Mouse (Mus musculus) neural tube, embryonic 12.5 days (tissue): ENCODE data around the gene Gm20388. TPM values are rescaled to one million over a fixed set of nuclear protein-coding genes. Genes with fewer than 3 reads are reported as not detected.

Experiments used
- ATAC-seq: fragments of 200-750 bp; cut with Nextera tagmentation; 2 replicates; pipeline ENCODE4 v1.8.0; 2017; ENCODE audit warnings: low read depth, mild to moderate bottlenecking, moderate TSS enrichment, moderate library complexity; ENCODE audit not compliant: low FRiP score
- H3K27ac ChIP-seq: fragments of 300-500 bp; sonication (generic); 2 replicates; pipeline ENCODE4 v1.5.1; 2016
- H3K27me3 ChIP-seq: fragments of 300-500 bp; sonication (generic); replicated peaks from 2 replicates; pipeline ENCODE4 v1.6.1; 2016; ENCODE audit warnings: mild to moderate bottlenecking
- H3K36me3 ChIP-seq: fragments of 300-500 bp; sonication (generic); 2 replicates; pipeline ENCODE4 v1.6.1; 2016; ENCODE audit warnings: mild to moderate bottlenecking
- H3K4me1 ChIP-seq: fragments of 300-500 bp; sonication (generic); 2 replicates; pipeline ENCODE4 v1.6.1; 2016
- H3K4me2 ChIP-seq: fragments of 300-500 bp; sonication (generic); replicated peaks from 2 replicates; pipeline ENCODE4 v1.6.1; 2016; ENCODE audit warnings: mild to moderate bottlenecking
- H3K4me3 ChIP-seq: fragments of 300-500 bp; sonication (generic); 2 replicates; pipeline ENCODE4 v1.5.1; 2016
- H3K9ac ChIP-seq: fragments of 300-500 bp; sonication (generic); 2 replicates; pipeline ENCODE4 v1.6.1; 2016; ENCODE audit warnings: mild to moderate bottlenecking
- H3K9me3 ChIP-seq: fragments of 300-500 bp; sonication (generic); 2 replicates; pipeline ENCODE4 v1.6.1; 2016; ENCODE audit warnings: mild to moderate bottlenecking
- WGBS: fragments of 180-500 bp; shearing (Covaris S2); methylation state at CpG from one replicate; pipeline ENCODE4 v1.1.7; 2016; 5-methylcytosine and 5-hydroxymethylcytosine counted together
- polyA plus RNA-seq: library from polyadenylated mRNA; unstranded; fragments of >200 nt; fragmentation: Nextera tagmentation; extraction: Ambion mirVana; gene quantifications from 2 replicates; pipeline ENCODE4 v1.2.1, GENCODE M21; 2016

Gm20388 gene
- polyA plus RNA-seq, 1 experiment from 2014 or later: not detected

DNA sequence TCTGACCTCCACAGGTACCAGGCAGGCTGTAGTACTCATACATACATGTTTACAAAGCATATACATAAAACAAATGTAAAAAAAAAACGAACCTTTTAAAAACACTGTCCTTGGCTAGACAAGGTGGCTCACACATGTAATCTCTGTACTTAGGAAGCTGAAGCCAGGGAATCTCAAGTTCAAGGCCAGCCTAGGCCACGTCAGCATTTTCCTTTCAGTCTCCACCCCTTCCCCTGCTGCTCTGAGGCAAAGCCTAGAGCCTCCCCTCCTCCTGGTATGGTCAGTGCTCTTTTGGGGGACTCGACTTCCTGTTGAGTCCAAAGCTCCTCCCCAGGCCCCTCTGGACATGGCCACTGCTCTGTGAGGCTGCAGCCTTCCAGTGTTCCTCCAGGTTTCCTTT, 3476.4 kb downstream of the Gm20388 start:
- no peaks in the 10 kb centered on the region for H3K27me3 ChIP-seq
- H3K4me1 ChIP-seq: no peaks in the 10 kb centered on the region
- no peaks in the 10 kb centered on the region for H3K9me3 ChIP-seq
- no peak for ATAC-seq
- no peak overlapping the region for H3K9ac ChIP-seq
- H3K4me3 ChIP-seq: no peak overlapping the region
- H3K27ac ChIP-seq: no peak overlapping the region
- no peak overlapping the region for H3K4me2 ChIP-seq
- 79% methylated on average over 3 of the region's 3 CpGs for WGBS
- peaks cover 100% of the 10 kb centered on the region for H3K36me3 ChIP-seq

DNA sequence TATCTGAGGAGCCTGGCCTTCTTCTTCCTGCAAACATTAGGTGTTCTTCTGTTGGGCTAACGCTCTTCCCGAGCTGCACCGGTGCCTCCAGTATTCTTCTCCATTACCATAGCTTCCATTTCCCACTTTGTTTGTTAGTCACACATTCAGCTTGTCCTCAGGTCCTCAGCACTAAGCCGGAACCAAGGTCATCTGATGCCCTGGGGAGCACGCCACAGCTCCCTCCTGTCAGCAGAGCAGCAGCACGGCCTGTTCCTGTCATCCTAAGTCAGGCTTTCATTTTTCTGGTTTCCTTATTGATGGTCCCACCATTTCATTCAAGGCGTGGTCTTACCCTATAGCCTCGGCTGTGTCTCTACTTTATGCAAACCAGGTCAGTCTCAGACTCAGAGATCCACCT, 3477.2 kb downstream of the Gm20388 start:
- 93% methylated on average over 8 of the region's 8 CpGs for WGBS
- Histone ChIP-seq H3K36me3 (peaks cover 100% of the 10 kb centered on the region), H3K4me2 (no peak overlapping the region), H3K9me3 (no peaks in the 10 kb centered on the region), H3K27me3 (no peaks in the 10 kb centered on the region), H3K4me1 (no peaks in the 10 kb centered on the region), H3K27ac (no peak overlapping the region), H3K9ac (no peak overlapping the region), H3K4me3 (no peak overlapping the region)
- no peak for ATAC-seq

DNA sequence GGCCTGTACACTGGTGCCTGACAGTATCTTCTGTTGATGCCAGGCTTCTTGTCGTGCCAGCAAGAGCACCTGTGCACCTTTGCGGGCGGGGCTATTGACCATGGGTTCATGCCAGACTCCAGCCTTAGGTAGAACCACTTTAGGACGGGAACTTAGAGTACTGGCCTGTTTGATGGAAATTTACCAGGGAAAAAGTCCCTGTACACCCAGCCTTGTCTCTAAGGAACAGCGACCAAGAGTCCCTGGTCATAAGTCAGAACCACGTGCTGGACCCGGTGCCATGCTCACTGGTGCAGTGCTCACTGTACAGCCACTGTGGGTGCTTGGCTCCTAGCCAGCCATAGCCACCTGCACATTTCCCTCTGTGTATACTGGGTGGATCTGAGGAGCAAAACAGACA, 3478.4 kb downstream of the Gm20388 start:
- no peaks in the 10 kb centered on the region for H3K9me3 ChIP-seq
- no peak for ATAC-seq
- no peak overlapping the region for H3K9ac ChIP-seq
- H3K4me2 ChIP-seq: no peak overlapping the region
- H3K27me3 ChIP-seq: no peaks in the 10 kb centered on the region
- no peak overlapping the region for H3K27ac ChIP-seq
- H3K4me3 ChIP-seq: no peak overlapping the region
- H3K36me3 ChIP-seq: peaks cover 100% of the 10 kb centered on the region
- no peaks in the 10 kb centered on the region for H3K4me1 ChIP-seq
- WGBS: 96% methylated on average over 7 of the region's 7 CpGs

DNA sequence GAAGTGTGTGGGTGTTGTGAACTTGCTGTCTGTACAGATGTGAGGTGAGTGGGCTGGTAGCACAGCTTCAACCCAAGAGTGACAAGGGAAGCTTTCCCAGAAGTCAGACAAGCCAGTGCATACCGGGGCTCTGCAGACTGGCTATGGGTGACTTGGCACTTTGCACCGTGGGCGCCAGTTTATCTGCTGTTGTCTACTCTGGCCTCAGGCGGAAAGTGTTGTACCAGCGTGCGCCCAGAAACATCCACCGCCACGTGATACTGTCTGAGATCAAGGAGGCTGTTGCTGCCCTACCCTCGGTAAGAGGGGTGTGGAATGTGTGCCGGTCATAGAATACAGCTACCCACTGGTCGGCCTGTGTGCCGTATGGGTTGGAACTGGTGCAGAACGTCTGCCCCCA, 3487.7 kb downstream of the Gm20388 start:
- H3K4me3 ChIP-seq: no peak overlapping the region
- H3K4me1 ChIP-seq: no peaks in the 10 kb centered on the region
- H3K9me3 ChIP-seq: no peaks in the 10 kb centered on the region
- no peaks in the 10 kb centered on the region for H3K27me3 ChIP-seq
- peaks cover 100% of the 10 kb centered on the region for H3K36me3 ChIP-seq
- no peak for ATAC-seq
- H3K27ac ChIP-seq: no peak overlapping the region
- H3K4me2 ChIP-seq: no peak overlapping the region
- WGBS: 95% methylated on average over 13 of the region's 13 CpGs
- no peak overlapping the region for H3K9ac ChIP-seq

DNA sequence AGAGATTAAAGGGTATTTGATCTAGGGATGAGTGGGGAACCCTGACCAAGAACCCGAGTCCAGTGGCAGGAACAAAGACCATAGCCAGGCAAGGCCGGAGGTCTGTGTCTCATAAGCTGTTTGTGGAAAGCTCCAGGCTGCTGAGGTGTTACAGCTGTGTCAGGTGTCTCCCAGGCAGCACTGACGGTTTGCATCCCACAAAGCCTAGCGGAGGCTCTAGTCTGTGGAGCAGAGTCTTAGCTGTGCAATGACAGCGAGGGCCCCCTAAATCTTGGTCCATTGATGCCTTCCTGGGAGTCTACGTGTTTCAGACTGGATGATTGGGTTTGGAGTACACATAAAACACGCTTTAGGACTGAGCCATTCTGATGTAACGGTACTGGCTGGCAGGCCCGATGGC, 3491.3 kb downstream of the Gm20388 start:
- Histone ChIP-seq H3K27me3 (no peaks in the 10 kb centered on the region), H3K36me3 (peaks cover 67% of the 10 kb centered on the region), H3K4me1 (0 out of 2 replicates have a peak, but pooled peaks cover 8% of the 10 kb centered on the region), H3K9ac (no peak overlapping the region), H3K4me3 (no peak overlapping the region), H3K9me3 (no peaks in the 10 kb centered on the region), H3K27ac (no peak overlapping the region), H3K4me2 (no peak overlapping the region)
- WGBS: 91% methylated on average over 9 of the region's 9 CpGs
- no peak for ATAC-seq

DNA sequence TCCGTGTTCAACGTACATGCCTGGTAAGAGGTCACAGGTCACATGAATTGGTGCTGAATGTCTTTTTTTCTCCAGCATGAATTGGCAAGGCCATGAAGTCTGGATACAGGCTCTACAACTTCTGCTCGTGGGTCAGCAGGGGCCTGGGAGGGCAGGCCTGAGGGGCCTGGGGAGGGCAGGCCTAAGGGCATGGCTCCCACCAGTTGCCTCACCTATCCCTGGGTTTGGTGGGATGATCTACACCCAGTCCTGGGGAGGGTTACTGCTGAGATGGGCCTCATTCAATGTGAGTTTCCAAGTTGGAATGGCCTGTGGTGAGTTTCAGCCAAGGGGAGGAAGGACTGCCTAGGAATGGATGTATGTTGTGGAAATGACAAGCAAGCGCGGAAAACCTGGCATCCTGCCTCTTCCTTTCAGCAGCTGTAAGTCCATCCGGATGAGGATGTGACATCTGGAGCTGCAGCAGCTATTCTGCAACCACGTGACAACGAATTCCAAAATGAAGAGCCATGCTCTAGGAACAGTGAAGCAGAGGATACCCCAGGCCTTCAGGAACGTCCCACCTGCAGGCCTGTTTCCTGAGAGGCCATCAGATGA, 3492.2 kb downstream of the Gm20388 start:
- Histone ChIP-seq H3K27ac (no peak overlapping the region), H3K27me3 (0 out of 2 replicates have a peak, but pooled peaks cover 4% of the 10 kb centered on the region), H3K9me3 (no peaks in the 10 kb centered on the region), H3K4me1 (0 out of 2 replicates have a peak, but pooled peaks cover 8% of the 10 kb centered on the region), H3K36me3 (peaks cover 58% of the 10 kb centered on the region), H3K4me3 (no peak overlapping the region), H3K9ac (no peak overlapping the region), H3K4me2 (no peak overlapping the region)
- ATAC-seq: no peak
- WGBS: 94% methylated on average over 9 of the region's 9 CpGs

DNA sequence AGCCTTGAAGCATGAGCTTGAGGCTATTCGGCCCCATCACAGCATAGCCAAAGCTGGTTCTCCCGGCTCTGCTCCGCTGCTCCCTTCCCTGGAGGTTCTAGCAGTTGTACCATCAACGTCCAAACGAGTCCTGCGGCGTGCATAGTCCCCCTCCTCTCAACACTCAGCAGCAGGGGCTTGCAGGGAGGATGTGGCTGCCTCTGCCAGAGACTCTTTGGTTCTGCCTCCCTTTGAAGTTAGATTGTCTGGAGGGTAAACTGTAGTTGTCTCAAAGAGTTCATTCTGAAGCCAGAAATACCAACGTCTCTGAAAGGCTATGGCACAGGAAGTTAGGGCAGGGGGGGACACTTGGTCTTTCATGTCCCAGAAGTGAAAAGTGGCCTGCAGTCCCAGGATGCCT, 3493.9 kb downstream of the Gm20388 start:
- ATAC-seq: no peak
- H3K4me3 ChIP-seq: no peak overlapping the region
- H3K27me3 ChIP-seq: 0 out of 2 replicates have a peak, but pooled peaks cover 7% of the 10 kb centered on the region
- H3K4me2 ChIP-seq: no peak overlapping the region
- H3K36me3 ChIP-seq: peaks cover 41% of the 10 kb centered on the region
- no peak overlapping the region for H3K27ac ChIP-seq
- H3K4me1 ChIP-seq: peaks cover 15% of the 10 kb centered on the region
- WGBS: 40% methylated on average over 8 of the region's 8 CpGs
- H3K9ac ChIP-seq: no peak overlapping the region
- H3K9me3 ChIP-seq: no peaks in the 10 kb centered on the region

DNA sequence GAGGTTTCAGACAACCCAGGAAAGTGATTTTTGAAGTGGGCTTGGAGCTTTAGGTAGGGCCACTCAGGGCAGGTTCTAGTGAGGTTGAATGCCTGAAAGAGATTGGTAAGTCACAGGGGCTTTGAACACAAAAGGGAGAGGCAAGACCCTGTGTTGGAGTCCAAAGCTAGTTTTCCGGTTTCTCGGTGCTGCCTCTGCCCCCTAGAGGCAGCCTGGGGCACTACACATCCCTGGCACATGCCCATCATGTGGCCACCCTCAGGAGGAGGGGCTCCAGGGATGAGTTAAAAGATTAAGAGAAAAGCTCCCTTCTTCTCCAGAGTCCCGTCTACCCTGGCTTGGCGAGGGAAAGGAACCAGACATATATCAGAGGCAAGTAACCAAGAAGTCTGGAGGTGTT, 3496.1 kb downstream of the Gm20388 start, which contains the start of gene Mc1r:
Gene Mc1r, plus strand, starts transcription at position 322 of the 400 bp plus-strand sequence.
- ATAC-seq: no peak
- WGBS: 17% methylated on average over 4 of the region's 4 CpGs
- peaks cover 26% of the 10 kb centered on the region for H3K4me1 ChIP-seq
- 0 out of 2 replicates have a peak, but pooled peaks cover 7% of the 10 kb centered on the region for H3K27me3 ChIP-seq
- H3K36me3 ChIP-seq: peaks cover 19% of the 10 kb centered on the region
- H3K4me3 ChIP-seq: no peak within 1 kb of the TSS
- H3K9me3 ChIP-seq: no peaks in the 10 kb centered on the region
- peak within 1 kb of the TSS; percentile 5; the same call in 1 of the 2 replicates for H3K4me2 ChIP-seq
- H3K27ac ChIP-seq: no peak within 1 kb of the TSS
- no peak within 1 kb of the TSS for H3K9ac ChIP-seq

DNA sequence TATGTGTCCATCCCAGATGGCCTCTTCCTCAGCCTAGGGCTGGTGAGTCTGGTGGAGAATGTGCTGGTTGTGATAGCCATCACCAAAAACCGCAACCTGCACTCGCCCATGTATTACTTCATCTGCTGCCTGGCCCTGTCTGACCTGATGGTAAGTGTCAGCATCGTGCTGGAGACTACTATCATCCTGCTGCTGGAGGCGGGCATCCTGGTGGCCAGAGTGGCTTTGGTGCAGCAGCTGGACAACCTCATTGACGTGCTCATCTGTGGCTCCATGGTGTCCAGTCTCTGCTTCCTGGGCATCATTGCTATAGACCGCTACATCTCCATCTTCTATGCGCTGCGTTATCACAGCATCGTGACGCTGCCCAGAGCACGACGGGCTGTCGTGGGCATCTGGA, 3497.0 kb downstream of the Gm20388 start:
- no peak overlapping the region for H3K4me2 ChIP-seq
- peaks cover 26% of the 10 kb centered on the region for H3K4me1 ChIP-seq
- 93% methylated on average over 13 of the region's 13 CpGs for WGBS
- no peak overlapping the region for H3K4me3 ChIP-seq
- ATAC-seq: no peak
- no peak overlapping the region for H3K9ac ChIP-seq
- no peaks in the 10 kb centered on the region for H3K9me3 ChIP-seq
- H3K27me3 ChIP-seq: 0 out of 2 replicates have a peak, but pooled peaks cover 7% of the 10 kb centered on the region
- H3K27ac ChIP-seq: no peak overlapping the region
- peaks cover 10% of the 10 kb centered on the region for H3K36me3 ChIP-seq

DNA sequence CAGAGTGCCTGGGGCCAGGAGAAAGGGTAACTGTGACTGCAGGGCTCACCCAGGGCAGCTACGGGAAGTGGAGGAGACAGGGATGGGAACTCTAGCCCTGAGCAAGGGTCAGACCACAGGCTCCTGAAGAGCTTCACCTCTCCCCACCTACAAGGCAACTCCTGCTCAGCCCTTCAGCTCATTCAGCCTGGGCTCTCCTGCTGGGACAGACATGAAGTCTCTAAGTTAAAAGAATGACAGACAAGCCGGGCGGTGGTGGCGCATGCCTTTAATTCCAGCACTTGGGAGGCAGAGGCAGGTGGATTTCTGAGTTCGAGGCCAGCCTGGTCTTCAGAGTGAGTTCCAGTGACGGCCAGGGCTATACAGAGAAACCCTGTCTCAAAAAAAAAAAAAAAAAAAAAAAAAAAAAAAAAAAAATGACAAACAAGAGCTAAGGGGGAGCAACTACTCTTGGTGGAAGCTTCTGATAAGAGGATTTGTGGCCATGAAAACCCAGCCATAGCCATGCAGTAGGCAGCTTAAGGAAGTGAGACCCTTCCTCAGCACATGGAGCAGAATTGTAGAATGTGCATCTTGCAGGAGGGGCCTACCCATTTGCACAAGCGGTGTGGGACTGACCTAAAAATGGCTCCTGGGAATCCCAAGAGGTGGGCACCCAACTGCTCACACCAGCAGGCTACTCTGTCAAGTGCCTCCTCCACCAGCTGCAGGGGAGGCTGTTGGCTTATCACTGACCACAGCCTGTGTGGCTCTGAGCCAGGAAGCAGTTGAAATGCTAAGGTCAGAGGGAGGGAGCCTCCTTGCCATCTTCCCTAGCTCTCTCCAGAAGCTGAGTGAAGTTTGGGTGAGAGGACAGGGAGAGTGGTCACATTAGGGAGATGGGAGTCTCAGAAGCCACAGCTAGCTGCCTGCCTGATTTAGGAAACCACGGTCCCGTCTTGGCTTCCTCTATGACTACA, 3498.2 kb downstream of the Gm20388 start:
- 0 out of 2 replicates have a peak, but pooled peaks cover 7% of the 10 kb centered on the region for H3K27me3 ChIP-seq
- H3K9me3 ChIP-seq: no peaks in the 10 kb centered on the region
- 0 out of 2 replicates have a peak overlapping the region, but pooled peaks have one; percentile 9 for H3K4me3 ChIP-seq
- no peaks in the 10 kb centered on the region for H3K36me3 ChIP-seq
- H3K4me1 ChIP-seq: peaks cover 31% of the 10 kb centered on the region
- H3K27ac ChIP-seq: peak overlapping the region; percentile 93; the same call in 1 of the 2 replicates
- 80% methylated on average over 9 of the region's 9 CpGs for WGBS
- no peak for ATAC-seq
- H3K4me2 ChIP-seq: peak overlapping the region; percentile 69
- H3K9ac ChIP-seq: peak overlapping the region; percentile 95; the same call in 1 of the 2 replicates

DNA sequence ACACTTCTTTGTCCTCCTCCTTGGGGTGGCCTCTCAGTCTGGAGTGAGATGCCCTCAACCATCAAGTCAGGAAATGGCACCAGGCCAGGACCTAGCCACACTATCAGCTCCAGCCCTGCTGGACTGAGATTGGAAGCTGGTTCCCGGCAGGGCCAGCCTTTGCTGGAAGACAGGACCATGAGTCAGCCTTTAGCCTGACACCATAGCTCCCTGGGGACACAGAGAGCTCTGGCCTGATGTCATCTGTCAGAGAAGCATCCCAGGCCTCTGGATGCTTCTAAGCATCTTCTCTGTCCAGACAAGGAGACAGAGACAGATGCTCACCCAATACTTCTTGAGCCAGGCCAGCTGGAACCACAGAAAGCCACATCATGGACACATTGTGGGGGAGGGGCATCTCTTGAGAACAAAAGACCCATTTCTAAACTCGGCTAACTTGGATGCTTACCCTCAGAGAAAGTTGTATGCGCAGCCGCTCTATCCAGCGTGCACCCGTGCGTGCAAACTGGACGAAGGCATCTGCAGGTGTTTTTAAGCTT, 3499.5 kb downstream of the Gm20388 start:
- peaks cover 23% of the 10 kb centered on the region for H3K4me1 ChIP-seq

DNA sequence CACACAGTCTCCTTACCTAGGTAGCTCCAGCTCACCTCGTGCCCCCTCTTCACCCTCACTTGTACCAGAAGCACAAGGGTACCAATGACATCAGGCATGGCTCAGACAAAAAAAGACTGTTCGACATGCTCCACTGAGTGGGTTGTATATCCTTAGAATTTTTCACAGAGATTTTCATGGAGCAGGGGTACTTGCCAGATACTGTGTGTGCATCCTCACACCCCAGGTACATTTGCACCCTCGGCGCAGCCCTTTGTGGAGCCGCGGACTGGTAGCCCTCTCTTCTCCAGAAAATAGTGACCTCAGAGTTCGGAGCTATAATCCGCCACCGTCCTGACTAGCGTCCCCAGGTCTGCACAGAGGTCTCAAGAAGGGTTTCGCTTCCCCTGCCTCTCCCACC, 3500.1 kb downstream of the Gm20388 start:
- no peaks in the 10 kb centered on the region for H3K36me3 ChIP-seq
- H3K9ac ChIP-seq: peak overlapping the region; percentile 95
- ATAC-seq: peak; percentile 9
- H3K27ac ChIP-seq: peak overlapping the region; percentile 93
- H3K4me3 ChIP-seq: peak overlapping the region; percentile 79
- peaks cover 23% of the 10 kb centered on the region for H3K4me1 ChIP-seq
- WGBS: 6% methylated on average over 11 of the region's 11 CpGs
- H3K4me2 ChIP-seq: peak overlapping the region; percentile 69
- H3K9me3 ChIP-seq: no peaks in the 10 kb centered on the region
- H3K27me3 ChIP-seq: 0 out of 2 replicates have a peak, but pooled peaks cover 7% of the 10 kb centered on the region

More for the DNA sequence above, 3499.5 kb downstream of the Gm20388 start:
- H3K27ac ChIP-seq: peak overlapping the region; percentile 93
- peak overlapping the region; percentile 69 for H3K4me2 ChIP-seq
- peak overlapping the region; percentile 95 for H3K9ac ChIP-seq
- WGBS: 39% methylated on average over 8 of the region's 8 CpGs
- no peak; the same call in 1 of the 2 replicates for ATAC-seq
- no peaks in the 10 kb centered on the region for H3K36me3 ChIP-seq
- H3K27me3 ChIP-seq: 0 out of 2 replicates have a peak, but pooled peaks cover 7% of the 10 kb centered on the region
- H3K4me3 ChIP-seq: peak overlapping the region; percentile 79
- H3K9me3 ChIP-seq: no peaks in the 10 kb centered on the region
